Mouse (Mus musculus) C2C12 (cell line): Measurements from ENCODE around the gene Gm45062. TPM values are rescaled to one million over a fixed set of nuclear protein-coding genes. Genes with fewer than 3 reads are reported as not detected.

ENCODE experiments used
- H3K27me3 ChIP-seq: one replicate; pipeline ENCODE4 v1.6.1; 2011; ENCODE audit not compliant: control insufficient read depth, insufficient read depth, insufficient read length
- H3K36me3 ChIP-seq: one replicate; pipeline ENCODE4 v1.6.1; 2011; ENCODE audit not compliant: control insufficient read depth, insufficient read depth
- H3K4me3 ChIP-seq: one replicate; pipeline ENCODE4 v1.5.1; 2011; ENCODE audit warnings: mild to moderate bottlenecking, control low read depth; ENCODE audit not compliant: poor library complexity, insufficient read depth, severe bottlenecking
- H3K79me2 ChIP-seq: one replicate; pipeline ENCODE4 v1.6.1; 2011; ENCODE audit not compliant: control insufficient read depth, insufficient read depth
- H3K79me3 ChIP-seq: one replicate; pipeline ENCODE4 v1.6.1; 2011; ENCODE audit warnings: low read depth, control low read depth
- H3ac ChIP-seq: one replicate; pipeline ENCODE3; 2011; ENCODE audit warnings: low read depth; ENCODE audit not compliant: control insufficient read depth, insufficient read length
- CEBPB ChIP-seq: IDR thresholded peaks from one replicate; pipeline ENCODE4 v1.6.1; 2011; ENCODE audit warnings: low read depth, mild to moderate bottlenecking, control low read depth, moderate library complexity
- CTCF ChIP-seq: IDR thresholded peaks from one replicate; pipeline ENCODE4 v1.5.1; 2011; ENCODE audit not compliant: control insufficient read depth, insufficient read depth, insufficient read length
- FOSL1 ChIP-seq: IDR thresholded peaks from one replicate; pipeline ENCODE4 v1.8.0; 2011; ENCODE audit warnings: mild to moderate bottlenecking, low read length; ENCODE audit not compliant: poor library complexity, insufficient read depth, severe bottlenecking
- MAX ChIP-seq: IDR thresholded peaks from one replicate; pipeline ENCODE4 v1.6.1; 2011; ENCODE audit warnings: mild to moderate bottlenecking, control low read depth
- MYOD1 ChIP-seq: IDR thresholded peaks from one replicate; pipeline ENCODE4 v1.6.1; 2011; ENCODE audit warnings: low read depth; ENCODE audit not compliant: control insufficient read depth, insufficient read length
- MYOG ChIP-seq: IDR thresholded peaks from one replicate; pipeline ENCODE4 v1.6.1; 2011; ENCODE audit not compliant: control insufficient read depth, insufficient read length; ENCODE audit errors: extremely low read depth
- USF1 ChIP-seq: IDR thresholded peaks from one replicate; pipeline ENCODE4 v1.6.1; 2011; ENCODE audit warnings: low read depth, mild to moderate bottlenecking, control low read depth, moderate library complexity
- polyA plus RNA-seq: library from polyadenylated mRNA; unstranded; fragments of >200 nt; fragmentation: generic; extraction: Trizol; gene quantifications from one replicate; pipeline ENCODE4 v1.2.1, GENCODE M21; 2012; ENCODE audit warnings: missing spikeins

Gm45062 gene
- polyA plus RNA-seq, 1 experiment = 0.33 TPM

GRCm38 (mm10) chr6:8427692-8428091, 168.4 kb downstream of the Gm45062 start:
- H3K79me2 ChIP-seq = no peaks in the 10 kb centered on the region
- no peak overlapping the region for H3ac ChIP-seq
- H3K79me3 ChIP-seq = no peaks in the 10 kb centered on the region
- no peaks in the 10 kb centered on the region for H3K27me3 ChIP-seq
- TF ChIP-seq CEBPB = no peak
- TF ChIP-seq CTCF = no peak
- TF ChIP-seq FOSL1 = no peak
- no peak for TF ChIP-seq MYOD1
- no peak for TF ChIP-seq MYOG
- TF ChIP-seq USF1 = no peak
- no peak for TF ChIP-seq MAX
- H3K4me3 ChIP-seq = no peak overlapping the region
- H3K36me3 ChIP-seq = no peaks in the 10 kb centered on the region

- Histone ChIP-seq H3K79me2 (no peaks in the 10 kb centered on the region), H3K36me3 (no peaks in the 10 kb centered on the region), H3K27me3 (no peaks in the 10 kb centered on the region), H3K4me3 (no peak overlapping the region), H3ac (no peak overlapping the region), H3K79me3 (no peaks in the 10 kb centered on the region)
- TF ChIP-seq MYOD1 (no peak), USF1 (no peak), MYOG (no peak), FOSL1 (no peak), CTCF (no peak), MAX (no peak), CEBPB (no peak)
Measured at GRCm38 (mm10) chr6:8430610-8431234, 171.5 kb downstream of the Gm45062 start.

- Histone ChIP-seq H3K36me3 (no peaks in the 10 kb centered on the region), H3K79me3 (no peaks in the 10 kb centered on the region), H3K79me2 (no peaks in the 10 kb centered on the region), H3K4me3 (no peak overlapping the region), H3K27me3 (no peaks in the 10 kb centered on the region), H3ac (no peak overlapping the region)
- no peak for TF ChIP-seq USF1
- TF ChIP-seq FOSL1 = no peak
- TF ChIP-seq MYOG = no peak
- TF ChIP-seq MAX = no peak
- no peak for TF ChIP-seq CEBPB
- TF ChIP-seq MYOD1 = no peak
- TF ChIP-seq CTCF = no peak
Measured at GRCm38 (mm10) chr6:8433179-8433578, 173.9 kb downstream of the Gm45062 start.

- no peaks in the 10 kb centered on the region for H3K27me3 ChIP-seq
Measured at GRCm38 (mm10) chr6:8437937-8438336, 178.7 kb downstream of the Gm45062 start.

GRCm38 (mm10) chr6:8441814-8442213, 182.6 kb downstream of the Gm45062 start:
- Histone ChIP-seq H3K4me3 (no peak overlapping the region), H3K79me3 (no peaks in the 10 kb centered on the region), H3K36me3 (no peaks in the 10 kb centered on the region), H3K79me2 (no peaks in the 10 kb centered on the region), H3ac (no peak overlapping the region), H3K27me3 (no peaks in the 10 kb centered on the region)
- TF ChIP-seq USF1 = no peak
- TF ChIP-seq FOSL1 = no peak
- no peak for TF ChIP-seq MYOG
- TF ChIP-seq CTCF = no peak
- TF ChIP-seq MYOD1 = no peak
- no peak for TF ChIP-seq CEBPB
- no peak for TF ChIP-seq MAX

More at GRCm38 (mm10) chr6:8437937-8438336, 178.7 kb downstream of the Gm45062 start:
- H3K79me3 ChIP-seq = no peaks in the 10 kb centered on the region
- H3K4me3 ChIP-seq = no peak overlapping the region
- no peaks in the 10 kb centered on the region for H3K36me3 ChIP-seq
- H3K79me2 ChIP-seq = no peaks in the 10 kb centered on the region
- no peak overlapping the region for H3ac ChIP-seq
- no peak for TF ChIP-seq CTCF
- TF ChIP-seq MYOD1 = no peak
- no peak for TF ChIP-seq FOSL1
- TF ChIP-seq MYOG = no peak
- TF ChIP-seq USF1 = no peak
- no peak for TF ChIP-seq MAX
- no peak for TF ChIP-seq CEBPB

GRCm38 (mm10) chr6:8446786-8447185, 187.5 kb downstream of the Gm45062 start:
- no peaks in the 10 kb centered on the region for H3K79me3 ChIP-seq
- no peak overlapping the region for H3ac ChIP-seq
- H3K27me3 ChIP-seq = no peaks in the 10 kb centered on the region
- no peak overlapping the region for H3K4me3 ChIP-seq
- no peaks in the 10 kb centered on the region for H3K36me3 ChIP-seq
- H3K79me2 ChIP-seq = no peaks in the 10 kb centered on the region
- TF ChIP-seq MAX (no peak), USF1 (no peak), FOSL1 (no peak), CTCF (no peak), CEBPB (no peak), MYOD1 (no peak), MYOG (no peak)
